Mouse (Mus musculus) midbrain, embryonic 13.5 days (tissue): Measurements from ENCODE around the gene Rps27l. TPM values are rescaled to one million over a fixed set of nuclear protein-coding genes. Genes with fewer than 3 reads are reported as not detected.

Experiments used
- ATAC-seq: fragments of 200-750 bp; cut with Nextera tagmentation; 2 replicates; pipeline ENCODE4 v1.8.0; 2017; ENCODE audit warnings: mild to moderate bottlenecking, moderate TSS enrichment, moderate library complexity
- H3K27ac ChIP-seq: fragments of 300-500 bp; sonication (generic); 2 replicates; pipeline ENCODE4 v1.5.1; 2015; ENCODE audit warnings: inconsistent platforms, mild to moderate bottlenecking, moderate library complexity
- H3K27me3 ChIP-seq: fragments of 300-500 bp; sonication (generic); 2 replicates; pipeline ENCODE4 v1.6.1; 2015; ENCODE audit warnings: mild to moderate bottlenecking, inconsistent platforms
- H3K36me3 ChIP-seq: fragments of 300-500 bp; sonication (generic); 2 replicates; pipeline ENCODE4 v1.6.1; 2015; ENCODE audit warnings: mild to moderate bottlenecking, inconsistent platforms
- H3K4me1 ChIP-seq: fragments of 300-500 bp; sonication (generic); replicated peaks from 2 replicates; pipeline ENCODE4 v1.6.1; 2015; ENCODE audit warnings: inconsistent platforms
- H3K4me2 ChIP-seq: fragments of 300-500 bp; sonication (generic); replicated peaks from 2 replicates; pipeline ENCODE4 v1.6.1; 2015; ENCODE audit warnings: moderate library complexity, mild to moderate bottlenecking, inconsistent platforms
- H3K4me3 ChIP-seq: fragments of 300-500 bp; sonication (generic); replicated peaks from 2 replicates; pipeline ENCODE4 v1.5.1; 2015; ENCODE audit warnings: mild to moderate bottlenecking, inconsistent platforms
- H3K9ac ChIP-seq: fragments of 300-500 bp; sonication (generic); replicated peaks from 2 replicates; pipeline ENCODE4 v1.6.1; 2015; ENCODE audit warnings: mild to moderate bottlenecking, inconsistent platforms
- H3K9me3 ChIP-seq: fragments of 300-500 bp; sonication (generic); 2 replicates; pipeline ENCODE4 v1.6.1; 2016; ENCODE audit warnings: mild to moderate bottlenecking, inconsistent platforms
- WGBS: fragments of 180-500 bp; shearing (Covaris S2); methylation state at CpG from one replicate; pipeline ENCODE4 v1.1.7; 2015; 5-methylcytosine and 5-hydroxymethylcytosine counted together
- polyA plus RNA-seq: library from polyadenylated mRNA; unstranded; fragments of >200 nt; fragmentation: Nextera tagmentation; extraction: Ambion mirVana; gene quantifications from 2 replicates; pipeline ENCODE4 v1.2.1, GENCODE M21; 2015

The Rps27l gene
- polyA plus RNA-seq, 1 experiment from 2014 or later, result 340 TPM

GRCm38 (mm10) chr9:66914540-66914939 lies 31.3 kb upstream of the Rps27l start:
- Histone ChIP-seq H3K4me1 (peaks cover 46% of the 10 kb centered on the region), H3K27ac (no peak overlapping the region)

GRCm38 (mm10) chr9:66915401-66915800 lies 30.5 kb upstream of the Rps27l start:
- no peak for ATAC-seq
- Histone ChIP-seq H3K9ac (no peak overlapping the region), H3K9me3 (no peaks in the 10 kb centered on the region), H3K27me3 (no peaks in the 10 kb centered on the region), H3K4me3 (no peak overlapping the region), H3K36me3 (no peaks in the 10 kb centered on the region; the same call in 1 of the 2 replicates), H3K4me1 (peaks cover 49% of the 10 kb centered on the region), H3K4me2 (no peak overlapping the region), H3K27ac (no peak overlapping the region)
- WGBS, result 89% methylated on average over 5 of the region's 5 CpGs

More at GRCm38 (mm10) chr9:66914540-66914939, 31.3 kb upstream of the Rps27l start:
- Histone ChIP-seq H3K4me3 (no peak overlapping the region), H3K9me3 (no peaks in the 10 kb centered on the region), H3K36me3 (no peaks in the 10 kb centered on the region; the same call in 1 of the 2 replicates), H3K27me3 (no peaks in the 10 kb centered on the region), H3K9ac (no peak overlapping the region), H3K4me2 (no peak overlapping the region)
- no peak for ATAC-seq
- WGBS, result 97% methylated on average over 3 of the region's 3 CpGs

GRCm38 (mm10) chr9:66915869-66916785 lies 29.8 kb upstream of the Rps27l start:
- no peak overlapping the region for H3K4me3 ChIP-seq
- WGBS, result 91% methylated on average over 9 of the region's 9 CpGs
- no peaks in the 10 kb centered on the region for H3K9me3 ChIP-seq
- no peak overlapping the region for H3K27ac ChIP-seq
- no peaks in the 10 kb centered on the region; the same call in 1 of the 2 replicates for H3K36me3 ChIP-seq
- H3K9ac ChIP-seq, result no peak overlapping the region
- H3K4me1 ChIP-seq, result peaks cover 49% of the 10 kb centered on the region
- no peak overlapping the region for H3K4me2 ChIP-seq
- no peak for ATAC-seq
- H3K27me3 ChIP-seq, result no peaks in the 10 kb centered on the region

GRCm38 (mm10) chr9:66917216-66917891 lies 28.5 kb upstream of the Rps27l start:
- WGBS, result 94% methylated on average over 8 of the region's 8 CpGs
- ATAC-seq, result no peak
- Histone ChIP-seq H3K9me3 (no peaks in the 10 kb centered on the region), H3K4me2 (0 out of 2 replicates have a peak overlapping the region, but pooled peaks have one; percentile 84), H3K27ac (no peak overlapping the region), H3K9ac (no peak overlapping the region), H3K36me3 (no peaks in the 10 kb centered on the region; the same call in 1 of the 2 replicates), H3K27me3 (no peaks in the 10 kb centered on the region), H3K4me1 (peaks cover 43% of the 10 kb centered on the region), H3K4me3 (no peak overlapping the region)

GRCm38 (mm10) chr9:66917892-66918255 lies 28.0 kb upstream of the Rps27l start:
- no peak for ATAC-seq
- no peak overlapping the region for H3K27ac ChIP-seq
- 70% methylated on average over 1 of the region's 1 CpGs for WGBS
- no peaks in the 10 kb centered on the region for H3K9me3 ChIP-seq
- no peaks in the 10 kb centered on the region; the same call in 1 of the 2 replicates for H3K36me3 ChIP-seq
- H3K4me2 ChIP-seq, result peak overlapping the region; percentile 84
- peak overlapping the region; percentile 87 for H3K4me3 ChIP-seq
- H3K27me3 ChIP-seq, result no peaks in the 10 kb centered on the region
- H3K4me1 ChIP-seq, result peaks cover 38% of the 10 kb centered on the region
- no peak overlapping the region for H3K9ac ChIP-seq

- no peak for ATAC-seq
- Histone ChIP-seq H3K9ac (peak overlapping the region; percentile 93), H3K4me2 (peak overlapping the region; percentile 84), H3K4me3 (peak overlapping the region; percentile 87), H3K9me3 (no peaks in the 10 kb centered on the region), H3K4me1 (peaks cover 36% of the 10 kb centered on the region), H3K27ac (peak overlapping the region; percentile 92), H3K27me3 (no peaks in the 10 kb centered on the region), H3K36me3 (no peaks in the 10 kb centered on the region)
- 3% methylated on average over 27 of the region's 27 CpGs for WGBS
Observed at GRCm38 (mm10) chr9:66918672-66919330, 27.1 kb upstream of the Rps27l start.

- Histone ChIP-seq H3K9me3 (no peaks in the 10 kb centered on the region), H3K36me3 (no peaks in the 10 kb centered on the region), H3K4me2 (peak within 1 kb of the TSS; percentile 84), H3K4me3 (peak within 1 kb of the TSS; percentile 87), H3K27ac (peak within 1 kb of the TSS; percentile 92), H3K27me3 (no peaks in the 10 kb centered on the region), H3K4me1 (peaks cover 36% of the 10 kb centered on the region), H3K9ac (peak within 1 kb of the TSS; percentile 93)
- peak; percentile 98 for ATAC-seq
- under 1% methylated on average over 43 of the region's 49 CpGs for WGBS
Observed at GRCm38 (mm10) chr9:66919382-66919971, 26.4 kb upstream of the Rps27l start, which contains the start of gene Rab8b. Rab8b (minus strand) TSS chr9:66919687.

GRCm38 (mm10) chr9:66919981-66920380 lies 25.9 kb upstream of the Rps27l start:
- Histone ChIP-seq H3K27ac (peak overlapping the region; percentile 67), H3K36me3 (no peaks in the 10 kb centered on the region), H3K4me3 (peak overlapping the region; percentile 87), H3K4me2 (peak overlapping the region; percentile 84), H3K4me1 (peaks cover 35% of the 10 kb centered on the region), H3K27me3 (no peaks in the 10 kb centered on the region), H3K9me3 (no peaks in the 10 kb centered on the region), H3K9ac (peak overlapping the region; percentile 69)
- 1% methylated on average over 14 of the region's 14 CpGs for WGBS
- ATAC-seq, result peak; percentile 59

- Histone ChIP-seq H3K9ac (no peak overlapping the region), H3K4me2 (peak overlapping the region; percentile 84), H3K4me1 (peaks cover 31% of the 10 kb centered on the region), H3K27me3 (no peaks in the 10 kb centered on the region), H3K4me3 (no peak overlapping the region), H3K36me3 (no peaks in the 10 kb centered on the region), H3K9me3 (no peaks in the 10 kb centered on the region), H3K27ac (no peak overlapping the region)
- whole genome bisulfite sequencing, result 11% methylated on average over 6 of the region's 6 CpGs
- no peak for ATAC-seq
Observed at GRCm38 (mm10) chr9:66920488-66921279, 25.2 kb upstream of the Rps27l start.

- Histone ChIP-seq H3K9me3 (no peaks in the 10 kb centered on the region), H3K27me3 (no peaks in the 10 kb centered on the region), H3K27ac (no peak overlapping the region), H3K9ac (no peak overlapping the region), H3K4me2 (no peak overlapping the region), H3K4me3 (no peak overlapping the region), H3K36me3 (no peaks in the 10 kb centered on the region), H3K4me1 (peaks cover 18% of the 10 kb centered on the region)
- ATAC-seq, result no peak
- 100% methylated on average over 1 of the region's 1 CpGs for WGBS
Observed at GRCm38 (mm10) chr9:66922076-66922475, 23.8 kb upstream of the Rps27l start.

- no peaks in the 10 kb centered on the region for H3K9me3 ChIP-seq
- no peak overlapping the region for H3K4me3 ChIP-seq
- no peaks in the 10 kb centered on the region for H3K36me3 ChIP-seq
- H3K4me1 ChIP-seq, result peaks cover 5% of the 10 kb centered on the region; the same call in 1 of the 2 replicates
- no peaks in the 10 kb centered on the region for H3K27me3 ChIP-seq
- no peak overlapping the region for H3K27ac ChIP-seq
- H3K4me2 ChIP-seq, result no peak overlapping the region
- H3K9ac ChIP-seq, result no peak overlapping the region
- ATAC-seq, result no peak
- 84% methylated on average over 3 of the region's 3 CpGs for WGBS
Observed at GRCm38 (mm10) chr9:66925853-66926252, 20.0 kb upstream of the Rps27l start.
